Mouse (Mus musculus): ENCODE measurements around the gene Pdzrn4. TPM values are rescaled to one million over a fixed set of nuclear protein-coding genes. Genes with fewer than 3 reads are reported as not detected.

The Pdzrn4 gene
- polyA plus RNA-seq, 1 experiment from 2014 or later: 2.6 TPM

DNA sequence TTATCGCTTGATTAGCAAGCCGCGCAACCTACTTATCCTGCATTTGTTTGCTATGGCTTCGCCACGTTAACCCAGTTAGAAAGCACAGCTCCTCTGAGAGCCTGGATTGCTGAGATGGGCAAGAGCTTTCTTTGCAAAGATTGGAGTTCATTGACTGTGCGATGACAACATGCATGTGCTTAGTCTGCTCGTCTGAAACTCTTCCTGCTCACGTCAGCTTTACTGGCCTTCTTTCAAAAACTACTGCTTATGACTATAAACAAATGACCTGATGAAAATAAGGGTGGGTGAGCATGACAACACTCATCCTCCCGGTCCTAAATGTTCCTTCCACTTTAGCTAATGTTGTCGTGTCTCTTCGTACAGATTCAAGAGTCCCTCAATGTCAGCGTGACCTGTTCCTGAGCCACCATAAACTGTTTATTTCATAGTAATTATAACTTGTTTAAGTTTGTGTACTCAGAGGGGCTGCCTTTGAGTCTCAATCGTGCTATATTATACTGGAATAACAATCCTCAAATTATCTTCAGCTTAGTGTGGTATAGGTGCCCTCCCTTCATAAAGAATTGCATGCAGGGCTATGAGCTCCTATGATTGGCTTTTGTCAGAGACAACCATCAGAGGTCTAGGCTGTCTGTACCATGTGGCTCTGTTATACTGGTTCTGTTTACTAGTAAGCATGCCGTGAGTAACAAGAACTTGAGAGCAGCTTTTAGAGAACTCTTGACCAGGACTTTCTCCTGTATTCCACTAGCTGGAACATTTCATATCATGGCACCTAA lies 187.9 kb downstream of the Pdzrn4 start:
- H3K27me3 ChIP-seq (replicated peaks; ENCODE audit: control insufficient read depth, insufficient read depth, low read length): no peaks in the 10 kb centered on the region
- ATAC-seq (replicated peaks; ENCODE audit: low FRiP score, low TSS enrichment, low read depth): no peak

DNA sequence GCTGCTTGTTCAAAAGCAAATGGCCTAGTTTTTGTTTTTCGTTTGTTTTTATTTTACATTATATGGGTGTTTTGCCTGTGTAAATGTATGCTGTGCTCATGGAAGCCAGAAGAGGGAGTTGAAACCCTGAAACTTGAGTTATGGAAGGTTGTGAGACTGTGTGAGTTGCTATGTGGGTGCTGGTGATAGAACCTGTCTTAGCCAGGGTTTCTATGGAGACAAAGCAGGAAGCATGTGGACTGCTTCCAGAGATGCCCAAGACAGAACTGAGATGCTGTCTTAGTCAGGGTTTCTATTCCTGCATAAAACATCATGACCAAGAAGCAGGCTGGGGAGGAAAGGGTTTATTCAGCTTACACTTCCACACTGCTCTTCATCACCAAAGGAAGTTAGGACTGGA lies 190.8 kb downstream of the Pdzrn4 start:
- H3K9ac ChIP-seq (ENCODE audit: low read length): no peak overlapping the region
- 92% methylated on average over 1 of the region's 1 CpGs for WGBS
- H3K9me3 ChIP-seq (ENCODE audit: control insufficient read depth, low read length): no peaks in the 10 kb centered on the region
- ATAC-seq (replicated peaks; ENCODE audit: low FRiP score, low TSS enrichment, low read depth) (no peak), DNase-seq (ENCODE audit: low spot score) (no peak)
- no peak overlapping the region for H3K27ac ChIP-seq (ENCODE audit: low read depth)
- no peak overlapping the region for H3K4me3 ChIP-seq (ENCODE audit: low read depth, low read length)
- H3K4me2 ChIP-seq (ENCODE audit: low read length): no peak overlapping the region
- H3K36me3 ChIP-seq (ENCODE audit: control insufficient read depth, insufficient read depth, low read length): no peaks in the 10 kb centered on the region
- no peaks in the 10 kb centered on the region for H3K4me1 ChIP-seq (replicated peaks; ENCODE audit: control insufficient read depth, insufficient read depth, low read length)
- no peaks in the 10 kb centered on the region for H3K27me3 ChIP-seq (replicated peaks; ENCODE audit: control insufficient read depth, insufficient read depth, low read length)

More for the DNA sequence above, 187.9 kb downstream of the Pdzrn4 start:
- Histone ChIP-seq H3K4me1 (replicated peaks; ENCODE audit: control insufficient read depth, insufficient read depth, low read length) (no peaks in the 10 kb centered on the region), H3K4me3 (ENCODE audit: low read depth, low read length) (no peak overlapping the region), H3K36me3 (ENCODE audit: control insufficient read depth, insufficient read depth, low read length) (no peaks in the 10 kb centered on the region), H3K9ac (ENCODE audit: low read length) (no peak overlapping the region), H3K27ac (ENCODE audit: low read depth) (no peak overlapping the region), H3K9me3 (ENCODE audit: control insufficient read depth, low read length) (no peaks in the 10 kb centered on the region), H3K4me2 (ENCODE audit: low read length) (no peak overlapping the region)
- 78% methylated on average over 14 of the region's 14 CpGs for WGBS
- DNase-seq (ENCODE audit: low spot score): no peak

DNA sequence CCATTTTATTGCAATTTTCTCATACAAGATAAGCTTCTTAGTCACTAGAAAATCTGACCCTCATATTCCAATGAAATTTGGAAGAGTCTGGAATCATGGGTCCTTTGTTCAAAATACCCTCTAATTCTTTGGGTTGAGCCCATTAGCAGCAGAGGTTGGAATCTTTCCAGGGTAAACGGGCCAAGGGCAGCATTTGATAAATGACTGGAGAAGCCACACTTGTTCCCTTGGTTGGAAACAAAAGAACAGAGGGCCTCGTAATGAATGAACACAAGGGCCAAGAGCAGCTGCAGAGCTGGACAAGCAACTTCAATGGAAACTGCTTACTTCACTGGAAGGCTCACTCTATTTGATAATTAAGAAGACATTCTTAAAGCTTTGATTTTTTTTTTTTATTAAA lies 198.0 kb downstream of the Pdzrn4 start:
- ATAC-seq (replicated peaks; ENCODE audit: low FRiP score, low TSS enrichment, low read depth) (no peak), DNase-seq (ENCODE audit: low spot score) (no peak)
- no peak overlapping the region for H3K9ac ChIP-seq (ENCODE audit: low read length)
- no peak overlapping the region for H3K27ac ChIP-seq (ENCODE audit: low read depth)
- 26% methylated on average over 2 of the region's 2 CpGs for WGBS
- no peaks in the 10 kb centered on the region for H3K36me3 ChIP-seq (ENCODE audit: control insufficient read depth, insufficient read depth, low read length)
- H3K4me3 ChIP-seq (ENCODE audit: low read depth, low read length): no peak overlapping the region
- no peaks in the 10 kb centered on the region for H3K9me3 ChIP-seq (ENCODE audit: control insufficient read depth, low read length)
- H3K4me2 ChIP-seq (ENCODE audit: low read length): no peak overlapping the region
- H3K4me1 ChIP-seq (replicated peaks; ENCODE audit: control insufficient read depth, insufficient read depth, low read length): 0 out of 2 replicates have a peak, but pooled peaks cover 6% of the 10 kb centered on the region
- no peaks in the 10 kb centered on the region; the same call in 1 of the 2 replicates for H3K27me3 ChIP-seq (replicated peaks; ENCODE audit: control insufficient read depth, insufficient read depth, low read length)

DNA sequence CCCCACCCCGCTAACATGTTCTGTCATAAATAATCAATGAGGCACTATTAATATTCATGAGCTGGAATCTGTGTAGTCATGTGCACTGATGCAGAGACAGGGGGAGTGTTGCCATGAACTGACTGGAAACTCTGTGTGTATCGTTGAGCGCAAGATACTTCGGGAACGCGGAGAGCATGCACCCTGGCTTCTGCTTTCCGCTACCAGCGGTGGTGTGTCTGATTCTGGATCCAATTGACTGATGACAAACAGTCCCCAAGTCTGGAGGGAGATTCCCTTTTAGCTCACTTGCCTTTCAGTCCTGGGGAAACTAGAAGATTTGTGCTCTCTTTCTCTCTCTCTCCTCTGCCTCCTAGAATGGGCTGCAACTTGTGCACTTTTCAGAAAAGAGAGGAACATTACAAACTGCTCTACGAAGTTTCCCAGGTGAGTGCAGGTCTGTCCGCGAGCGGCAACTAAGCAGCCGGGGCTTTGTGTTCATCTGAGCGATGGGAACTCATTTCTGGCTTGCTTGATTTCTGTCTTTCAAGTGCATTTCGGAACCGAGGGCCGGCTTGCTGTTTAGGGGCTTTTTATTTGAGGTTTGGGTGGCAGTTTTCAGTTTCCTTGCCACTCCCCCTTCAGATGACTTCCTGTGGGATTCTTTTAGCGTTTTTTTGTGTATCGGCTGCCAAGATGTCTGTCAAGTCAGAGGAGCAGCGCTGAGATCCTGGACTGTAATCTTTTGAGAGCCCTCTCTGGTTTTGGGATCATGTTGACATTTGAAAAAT lies 200.5 kb downstream of the Pdzrn4 start:
- 3% methylated on average over 20 of the region's 20 CpGs for WGBS
- H3K4me2 ChIP-seq (ENCODE audit: low read length): peak overlapping the region; percentile 71
- no peak for ATAC-seq (replicated peaks; ENCODE audit: low FRiP score, low TSS enrichment, low read depth)
- H3K27ac ChIP-seq (ENCODE audit: low read depth): no peak overlapping the region
- no peaks in the 10 kb centered on the region; the same call in 1 of the 2 replicates for H3K27me3 ChIP-seq (replicated peaks; ENCODE audit: control insufficient read depth, insufficient read depth, low read length)
- H3K4me3 ChIP-seq (ENCODE audit: low read depth, low read length): peak overlapping the region; percentile 31
- H3K4me1 ChIP-seq (replicated peaks; ENCODE audit: control insufficient read depth, insufficient read depth, low read length): 0 out of 2 replicates have a peak, but pooled peaks cover 6% of the 10 kb centered on the region
- peak; percentile 66 for DNase-seq (ENCODE audit: low spot score)
- H3K9me3 ChIP-seq (ENCODE audit: control insufficient read depth, low read length): no peaks in the 10 kb centered on the region
- H3K9ac ChIP-seq (ENCODE audit: low read length): peak overlapping the region; percentile 10; the same call in 1 of the 2 replicates
- H3K36me3 ChIP-seq (ENCODE audit: control insufficient read depth, insufficient read depth, low read length): no peaks in the 10 kb centered on the region

DNA sequence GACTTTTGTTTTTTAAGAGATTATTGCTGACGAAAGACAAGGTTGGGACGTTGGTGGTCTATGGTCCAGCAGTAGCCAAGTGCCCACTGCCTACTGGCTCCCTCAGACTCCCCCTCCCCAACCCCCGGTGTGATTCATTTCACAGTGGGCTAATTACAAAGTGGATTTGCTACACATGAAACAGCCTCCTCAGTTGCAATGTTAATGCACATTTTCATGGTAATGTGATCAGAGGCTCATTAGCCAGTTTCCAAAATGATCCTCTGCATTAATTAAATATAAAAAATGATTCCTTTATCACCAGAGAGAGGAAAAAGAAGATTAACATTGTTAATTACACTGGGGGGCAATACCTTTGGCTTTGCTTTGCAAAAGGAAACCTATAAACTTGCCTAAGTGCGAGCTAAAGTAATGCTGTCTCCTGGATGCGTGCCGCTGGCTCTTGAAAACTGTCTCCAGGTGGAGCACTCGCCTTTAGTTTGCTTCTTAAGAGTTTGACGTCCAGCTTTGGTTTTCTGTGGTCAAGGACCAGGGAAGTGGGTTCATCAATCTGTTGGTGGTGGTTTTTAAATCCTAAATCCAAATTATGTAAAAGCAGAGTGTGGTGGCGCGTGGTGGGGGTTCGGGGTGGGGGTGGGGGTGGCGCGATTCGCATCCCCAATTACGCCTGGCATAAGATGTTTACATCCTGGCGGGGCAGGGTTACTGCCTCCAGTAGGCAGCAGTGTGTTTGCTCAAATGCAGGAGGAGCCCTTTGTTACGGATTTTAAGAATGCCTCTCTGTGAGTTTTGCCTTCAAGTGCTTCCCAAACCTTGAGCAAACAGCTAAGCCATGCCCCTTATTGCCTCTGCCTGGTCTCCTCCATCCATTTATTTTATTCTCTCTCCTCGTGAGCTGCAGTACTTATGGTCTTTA lies 202.0 kb downstream of the Pdzrn4 start:
- H3K36me3 ChIP-seq (ENCODE audit: control insufficient read depth, insufficient read depth, low read length): no peaks in the 10 kb centered on the region
- H3K9me3 ChIP-seq (ENCODE audit: control insufficient read depth, low read length): no peaks in the 10 kb centered on the region
- ATAC-seq (replicated peaks; ENCODE audit: low FRiP score, low TSS enrichment, low read depth) (no peak), DNase-seq (ENCODE audit: low spot score) (peak; percentile 57)
- 0 out of 2 replicates have a peak overlapping the region, but pooled peaks have one; percentile 8 for H3K4me3 ChIP-seq (ENCODE audit: low read depth, low read length)
- H3K27me3 ChIP-seq (replicated peaks; ENCODE audit: control insufficient read depth, insufficient read depth, low read length): no peaks in the 10 kb centered on the region; the same call in 1 of the 2 replicates
- H3K9ac ChIP-seq (ENCODE audit: low read length): no peak overlapping the region
- H3K4me2 ChIP-seq (ENCODE audit: low read length): peak overlapping the region; percentile 47
- 3% methylated on average over 18 of the region's 18 CpGs for WGBS
- no peak overlapping the region for H3K27ac ChIP-seq (ENCODE audit: low read depth)
- 0 out of 2 replicates have a peak, but pooled peaks cover 6% of the 10 kb centered on the region for H3K4me1 ChIP-seq (replicated peaks; ENCODE audit: control insufficient read depth, insufficient read depth, low read length)

DNA sequence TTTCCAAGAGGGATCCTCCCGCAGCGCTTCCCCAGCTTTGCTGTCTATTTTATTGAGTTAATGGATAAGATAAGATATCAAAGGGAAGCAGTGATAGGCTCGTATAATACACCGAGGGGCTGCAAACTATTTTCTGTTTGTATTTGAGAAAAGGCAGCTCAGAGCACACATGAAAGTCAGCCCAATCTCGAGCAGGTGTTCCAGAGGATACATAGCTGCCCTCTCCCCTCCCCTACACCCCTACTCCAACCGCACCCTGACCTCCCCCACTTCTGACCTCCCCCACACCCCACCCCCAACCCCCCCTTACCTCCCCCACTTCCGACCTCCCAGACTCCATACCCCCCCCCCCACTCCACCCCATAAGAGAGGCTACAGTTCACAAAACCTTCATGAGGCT lies 202.7 kb downstream of the Pdzrn4 start:
- no peak overlapping the region for H3K4me3 ChIP-seq (ENCODE audit: low read depth, low read length)
- no peaks in the 10 kb centered on the region for H3K9me3 ChIP-seq (ENCODE audit: control insufficient read depth, low read length)
- ATAC-seq (replicated peaks; ENCODE audit: low FRiP score, low TSS enrichment, low read depth) (no peak), DNase-seq (ENCODE audit: low spot score) (no peak)
- no peaks in the 10 kb centered on the region for H3K36me3 ChIP-seq (ENCODE audit: control insufficient read depth, insufficient read depth, low read length)
- no peak overlapping the region for H3K9ac ChIP-seq (ENCODE audit: low read length)
- no peaks in the 10 kb centered on the region; the same call in 1 of the 2 replicates for H3K27me3 ChIP-seq (replicated peaks; ENCODE audit: control insufficient read depth, insufficient read depth, low read length)
- H3K27ac ChIP-seq (ENCODE audit: low read depth): no peak overlapping the region
- H3K4me2 ChIP-seq (ENCODE audit: low read length): peak overlapping the region; percentile 47
- 0 out of 2 replicates have a peak, but pooled peaks cover 6% of the 10 kb centered on the region for H3K4me1 ChIP-seq (replicated peaks; ENCODE audit: control insufficient read depth, insufficient read depth, low read length)
- 10% methylated on average over 7 of the region's 7 CpGs for WGBS

DNA sequence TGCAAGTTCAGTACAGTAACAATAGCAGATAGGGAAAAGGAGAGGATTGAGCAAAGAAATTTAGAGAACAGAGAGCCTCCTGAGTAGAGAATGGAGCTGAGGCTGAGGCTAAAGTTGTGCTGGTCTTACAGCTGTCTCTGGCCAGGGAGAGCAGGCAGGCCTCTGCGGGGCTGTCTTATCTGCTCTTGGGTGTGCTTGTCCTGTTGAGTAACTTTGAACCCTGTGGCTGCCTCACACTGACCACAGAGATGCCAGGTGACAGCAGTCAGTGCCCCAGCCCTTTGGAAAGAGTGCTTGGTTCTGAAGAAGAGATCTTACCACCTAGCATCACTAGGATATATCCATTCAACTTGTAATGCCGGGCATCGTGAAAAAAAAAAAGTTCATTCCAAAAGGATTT lies 214.2 kb downstream of the Pdzrn4 start:
- Histone ChIP-seq H3K36me3 (ENCODE audit: control insufficient read depth, insufficient read depth, low read length) (no peaks in the 10 kb centered on the region), H3K27me3 (replicated peaks; ENCODE audit: control insufficient read depth, insufficient read depth, low read length) (no peaks in the 10 kb centered on the region), H3K4me3 (ENCODE audit: low read depth, low read length) (no peak overlapping the region), H3K27ac (ENCODE audit: low read depth) (no peak overlapping the region), H3K9ac (ENCODE audit: low read length) (no peak overlapping the region), H3K9me3 (ENCODE audit: control insufficient read depth, low read length) (no peaks in the 10 kb centered on the region), H3K4me1 (replicated peaks; ENCODE audit: control insufficient read depth, insufficient read depth, low read length) (no peaks in the 10 kb centered on the region), H3K4me2 (ENCODE audit: low read length) (no peak overlapping the region)
- 88% methylated on average over 3 of the region's 3 CpGs for WGBS
- DNase-seq (ENCODE audit: low spot score): no peak
- ATAC-seq (replicated peaks; ENCODE audit: low FRiP score, low TSS enrichment, low read depth): no peak

DNA sequence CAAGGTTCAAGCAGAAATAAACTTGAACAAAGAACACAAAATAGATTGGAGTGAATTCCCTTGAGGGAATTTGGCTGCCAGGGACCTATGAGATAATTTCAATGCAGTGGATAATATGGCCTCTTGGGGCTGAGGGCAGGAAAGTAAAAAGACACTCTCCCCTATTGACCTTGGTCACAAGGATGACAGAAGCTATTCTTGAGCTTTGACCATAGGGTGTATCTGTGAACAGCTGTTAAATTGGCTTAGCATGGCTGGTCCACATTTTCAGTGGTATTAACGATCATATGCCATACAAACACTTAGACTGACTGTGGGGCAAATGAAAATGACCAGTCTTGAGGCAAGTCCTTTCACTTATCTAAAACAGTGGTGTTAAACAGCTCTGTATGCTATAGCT lies 215.7 kb downstream of the Pdzrn4 start:
- Histone ChIP-seq H3K4me1 (replicated peaks; ENCODE audit: control insufficient read depth, insufficient read depth, low read length) (no peaks in the 10 kb centered on the region), H3K9me3 (ENCODE audit: control insufficient read depth, low read length) (no peaks in the 10 kb centered on the region), H3K4me2 (ENCODE audit: low read length) (no peak overlapping the region), H3K36me3 (ENCODE audit: control insufficient read depth, insufficient read depth, low read length) (no peaks in the 10 kb centered on the region), H3K4me3 (ENCODE audit: low read depth, low read length) (no peak overlapping the region), H3K27me3 (replicated peaks; ENCODE audit: control insufficient read depth, insufficient read depth, low read length) (no peaks in the 10 kb centered on the region), H3K9ac (ENCODE audit: low read length) (no peak overlapping the region), H3K27ac (ENCODE audit: low read depth) (no peak overlapping the region)
- ATAC-seq (replicated peaks; ENCODE audit: low FRiP score, low TSS enrichment, low read depth) (no peak), DNase-seq (ENCODE audit: low spot score) (no peak)
- 85% methylated on average over 1 of the region's 1 CpGs for WGBS
